Mouse (Mus musculus): ENCODE data around the gene Zfyve19.

Zfyve19 gene

DNA sequence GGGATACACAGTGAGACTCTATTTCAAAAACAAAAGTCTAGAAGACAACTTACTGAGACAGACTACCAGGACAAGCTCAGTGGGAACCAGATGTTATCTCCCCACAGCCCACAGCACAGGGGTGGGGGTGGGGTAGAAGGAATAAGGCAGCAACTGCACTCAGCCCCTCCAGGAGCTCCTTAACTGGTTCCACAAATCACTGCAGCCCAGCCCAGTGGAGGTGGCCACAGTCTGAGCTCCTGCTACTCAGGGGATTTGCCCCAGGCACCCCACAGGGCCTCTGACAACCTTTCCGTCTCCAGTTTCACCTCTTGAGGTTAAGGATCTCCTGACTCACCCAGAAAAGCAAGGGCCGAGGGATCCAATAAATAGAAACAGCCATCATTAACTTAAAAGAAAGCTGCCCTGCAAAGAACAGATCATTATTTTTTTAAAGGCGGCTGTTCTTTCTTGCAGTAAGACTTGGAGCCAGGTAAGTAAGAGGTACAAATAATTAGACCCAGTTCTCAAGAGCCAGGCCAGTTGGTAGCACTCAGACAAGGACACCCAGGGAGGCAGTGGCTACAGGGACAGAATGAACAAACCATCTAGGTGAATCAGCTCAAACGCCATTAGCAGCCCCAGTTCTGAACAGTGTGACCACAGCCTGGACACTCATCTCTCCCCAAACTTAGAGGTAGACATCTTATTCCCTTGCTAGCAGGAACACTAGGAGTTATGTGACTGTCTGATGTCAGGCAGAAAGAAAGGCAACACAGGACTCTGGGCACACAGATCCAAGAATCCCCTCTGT is 11.9 kb upstream of the Zfyve19 start:
- DNase-seq (ENCODE audit: low spot score): no peak

DNA sequence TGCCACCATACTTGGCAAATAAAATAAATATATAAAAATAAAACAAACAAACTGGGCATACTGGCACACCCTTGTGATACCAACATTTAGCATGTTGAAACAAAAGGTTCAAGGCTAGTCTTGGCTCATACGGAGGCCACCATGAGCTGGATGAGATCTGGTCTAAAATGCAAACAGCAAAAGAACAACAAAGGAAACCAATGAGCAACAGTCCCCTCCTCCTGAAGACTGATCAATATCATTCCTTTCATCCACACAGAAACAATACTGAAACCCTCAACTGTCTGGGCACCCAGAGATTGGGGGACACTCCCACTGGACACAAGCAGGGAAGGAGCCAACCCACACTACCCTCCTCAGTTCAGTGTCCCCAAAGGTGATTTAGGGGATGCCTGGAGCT is 10.9 kb upstream of the Zfyve19 start:
- DNase-seq (ENCODE audit: low spot score): no peak

DNA sequence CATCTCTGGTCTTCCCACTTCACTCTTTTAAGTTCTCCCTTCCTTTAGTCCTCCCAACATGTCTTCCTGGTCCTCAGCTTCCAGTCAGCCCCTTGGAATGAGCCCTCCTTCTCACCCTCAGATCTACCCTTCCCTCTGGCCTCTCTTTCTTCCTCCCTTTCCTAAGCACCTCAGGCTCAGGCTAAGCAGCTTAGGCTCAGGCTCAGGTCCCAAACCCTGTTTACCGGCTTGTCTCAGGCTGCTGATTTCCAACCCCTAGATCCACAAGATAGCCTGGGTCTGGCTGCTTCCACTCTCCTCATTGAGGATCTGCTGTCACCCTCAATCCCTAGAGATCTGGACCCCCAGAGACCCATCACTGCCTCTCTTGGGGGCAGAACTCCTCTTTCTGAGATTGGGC is 10.4 kb upstream of the Zfyve19 start:
- no peak for DNase-seq (ENCODE audit: low spot score)

DNA sequence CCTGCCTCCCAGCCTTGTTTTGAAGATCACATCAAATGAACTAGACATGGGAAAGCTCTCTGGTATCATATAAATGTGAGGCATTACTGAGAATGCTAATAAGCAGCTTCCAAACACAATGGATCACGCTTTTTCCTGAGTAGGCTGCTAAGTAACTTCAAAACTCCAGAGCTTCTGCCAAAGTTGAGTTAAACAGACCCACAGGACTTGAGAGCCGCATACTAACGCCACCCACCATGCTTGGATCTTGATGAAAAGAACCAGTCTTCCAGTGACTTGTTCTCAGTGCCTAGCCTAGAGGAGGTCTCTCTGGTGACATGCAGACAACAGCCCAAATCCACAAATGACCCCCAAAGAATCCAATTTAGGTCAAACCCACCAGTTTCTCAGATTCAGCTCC is 9.5 kb upstream of the Zfyve19 start:
- no peak for DNase-seq (ENCODE audit: low spot score)

DNA sequence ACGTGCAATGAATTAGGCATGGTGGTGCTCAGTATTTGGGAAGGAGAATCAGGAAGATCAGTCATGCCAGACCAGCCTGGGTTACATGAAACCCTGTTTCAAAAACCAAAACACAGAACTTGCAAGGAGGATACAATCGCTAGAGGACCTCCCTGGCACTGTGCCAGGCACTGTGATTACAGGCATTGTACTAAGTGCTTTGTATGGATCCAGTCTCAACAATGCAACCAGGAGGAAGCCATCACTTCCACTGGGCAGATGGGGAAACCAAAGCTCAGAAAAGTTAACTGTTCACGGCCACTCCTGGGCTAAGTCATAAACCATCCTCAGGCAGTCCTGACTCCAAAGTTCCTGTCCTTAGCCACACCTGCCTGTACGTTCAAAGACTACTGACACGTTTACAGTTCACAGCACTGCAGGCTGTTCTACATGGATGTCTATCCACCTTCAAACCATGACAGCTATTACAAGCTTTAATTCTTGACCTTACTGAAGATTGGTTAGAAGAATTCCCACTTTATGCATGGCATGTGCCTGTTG is 5.4 kb upstream of the Zfyve19 start:
- DNase-seq (ENCODE audit: low spot score): peak; percentile 54

DNA sequence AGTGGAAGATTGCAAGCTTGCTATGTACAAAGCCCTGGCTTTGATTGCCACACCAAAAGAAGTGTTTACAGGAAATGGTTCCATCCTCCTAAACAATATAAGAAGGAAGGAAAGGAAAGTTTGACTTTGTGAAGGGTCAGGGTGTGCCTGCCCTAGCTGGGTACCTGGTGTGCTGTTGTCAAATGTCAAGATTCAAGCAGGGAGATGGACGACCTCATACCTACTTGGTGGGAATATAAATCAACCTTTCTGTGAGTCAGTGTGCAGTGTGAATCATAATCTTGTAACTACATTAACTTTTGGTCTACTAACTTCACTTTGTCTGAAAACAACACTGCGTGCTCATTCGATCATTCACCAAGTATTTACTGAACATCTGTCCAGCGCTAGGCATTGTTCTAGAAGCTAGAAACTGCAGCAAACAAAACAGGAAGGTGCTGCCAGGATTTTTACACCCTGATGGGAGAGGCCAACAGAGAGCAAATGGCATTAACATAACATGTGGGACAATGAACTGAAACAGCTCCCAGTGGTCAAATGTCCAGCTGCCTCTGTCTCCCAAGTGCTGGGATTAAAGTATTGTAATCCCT is 4.5 kb upstream of the Zfyve19 start:
- DNase-seq (ENCODE audit: low spot score): no peak

DNA sequence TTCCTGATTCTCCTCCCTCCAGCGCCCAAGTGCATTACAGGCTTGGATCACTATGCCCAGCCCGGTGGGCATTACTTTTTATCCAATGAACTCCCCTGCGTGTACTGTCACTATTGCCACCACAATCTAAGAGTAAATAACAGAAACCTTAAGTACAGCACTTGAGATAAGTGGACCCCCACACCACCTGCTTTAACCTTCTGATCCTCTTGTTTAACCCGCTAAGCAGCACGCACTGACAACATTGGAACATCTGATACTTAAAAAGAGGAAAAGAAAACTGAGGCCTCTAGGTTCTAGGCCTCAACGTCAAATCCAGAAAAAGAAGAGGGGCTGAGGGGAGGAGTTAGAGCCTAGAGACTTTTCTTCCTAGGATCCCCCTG is 465 bp upstream of the Zfyve19 start:
- DNase-seq (ENCODE audit: low spot score): no peak

DNA sequence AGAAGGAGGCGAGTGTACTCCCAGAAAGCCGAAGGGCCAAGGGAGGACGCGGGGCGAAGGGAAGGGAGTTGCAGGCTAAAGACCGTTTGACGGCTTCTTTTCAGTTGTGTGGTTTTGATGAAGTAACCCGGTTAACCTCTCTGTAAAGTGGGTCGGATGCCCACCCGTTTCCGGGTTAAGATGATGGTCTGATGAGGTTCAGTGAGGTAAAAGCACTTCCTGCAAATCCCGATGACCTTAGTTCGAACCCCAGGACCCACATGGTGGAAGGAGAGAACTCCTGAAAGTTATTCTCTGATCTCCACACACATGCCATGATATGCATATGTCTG is 725 bp downstream of the Zfyve19 start:
- no peak for DNase-seq (ENCODE audit: low spot score)

DNA sequence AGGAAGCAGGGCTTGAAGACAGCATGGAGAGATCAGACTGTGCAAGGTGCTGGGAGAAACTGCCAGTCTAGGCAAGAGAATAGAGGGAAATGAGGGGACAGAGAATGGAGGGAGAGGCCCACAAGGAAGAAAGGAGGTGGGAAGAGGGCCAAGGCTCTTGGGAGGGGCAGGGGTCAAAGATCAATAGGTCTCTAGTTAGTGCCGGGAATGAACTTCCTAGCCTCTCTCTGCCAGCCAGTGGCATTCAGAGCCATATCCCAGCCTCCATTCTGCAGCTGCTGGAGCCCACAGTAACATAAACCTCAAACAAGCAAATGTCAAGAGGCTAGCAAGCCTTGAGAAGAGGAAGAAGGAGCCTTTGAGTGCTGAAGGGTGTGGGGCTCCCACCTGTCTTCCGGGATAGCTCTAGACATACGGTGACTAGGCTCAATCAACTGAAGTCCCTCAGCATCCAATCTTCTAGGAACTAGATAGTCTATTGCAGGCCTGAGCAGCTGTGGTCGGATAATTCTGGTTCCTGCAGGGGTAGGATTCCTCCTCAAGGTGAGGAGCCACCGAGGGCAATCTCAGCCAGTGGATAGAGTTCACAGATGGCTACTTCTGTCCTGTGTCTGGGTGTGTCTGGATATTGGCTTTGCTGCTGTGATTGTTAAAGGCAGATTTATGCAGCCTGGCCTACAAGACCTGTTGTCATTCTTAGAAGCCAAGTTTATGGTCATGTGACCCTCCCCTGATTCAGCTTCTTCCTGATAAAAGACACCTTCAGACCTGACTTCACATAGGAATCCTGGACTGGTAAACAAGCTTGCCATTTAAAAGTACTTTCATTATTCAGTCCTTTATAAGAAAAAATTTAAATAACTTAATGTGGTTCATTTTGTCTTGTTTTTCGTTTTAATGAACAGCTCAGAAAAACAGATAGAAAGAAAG is 21.6 kb downstream of the Zfyve19 start, which contains the start of gene Ppp1r14d:
Gene Ppp1r14d, minus strand, starts transcription at position 132 of the 930 bp plus-strand sequence.
- no peak for DNase-seq (ENCODE audit: low spot score)

DNA sequence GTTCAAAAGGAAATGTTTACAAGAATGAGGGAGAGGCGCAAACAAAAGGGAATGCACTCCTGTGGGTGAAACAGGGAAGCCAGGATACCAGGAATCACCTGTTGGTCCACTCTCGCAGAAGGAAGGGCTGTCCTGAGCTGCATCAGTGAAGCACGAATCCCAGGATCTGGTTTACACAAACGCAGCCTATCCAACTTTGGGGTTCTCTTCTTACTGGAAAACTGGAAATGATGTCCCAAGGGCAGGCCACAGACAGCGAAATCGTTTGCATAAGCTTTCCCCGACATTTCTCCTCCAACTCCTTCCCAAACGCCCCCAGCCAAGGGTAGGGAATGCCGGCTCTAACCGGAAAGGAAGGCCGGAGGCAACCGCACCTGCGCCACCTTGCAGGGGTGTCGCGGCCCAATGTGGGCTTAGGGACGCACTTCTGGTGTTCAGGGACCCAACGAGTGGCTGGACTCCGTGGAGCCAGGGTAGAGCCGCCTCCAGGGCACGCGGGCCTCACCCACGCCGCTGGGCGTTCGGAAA is 28.3 kb downstream of the Zfyve19 start:
- DNase-seq (ENCODE audit: low spot score): peak; percentile 36

DNA sequence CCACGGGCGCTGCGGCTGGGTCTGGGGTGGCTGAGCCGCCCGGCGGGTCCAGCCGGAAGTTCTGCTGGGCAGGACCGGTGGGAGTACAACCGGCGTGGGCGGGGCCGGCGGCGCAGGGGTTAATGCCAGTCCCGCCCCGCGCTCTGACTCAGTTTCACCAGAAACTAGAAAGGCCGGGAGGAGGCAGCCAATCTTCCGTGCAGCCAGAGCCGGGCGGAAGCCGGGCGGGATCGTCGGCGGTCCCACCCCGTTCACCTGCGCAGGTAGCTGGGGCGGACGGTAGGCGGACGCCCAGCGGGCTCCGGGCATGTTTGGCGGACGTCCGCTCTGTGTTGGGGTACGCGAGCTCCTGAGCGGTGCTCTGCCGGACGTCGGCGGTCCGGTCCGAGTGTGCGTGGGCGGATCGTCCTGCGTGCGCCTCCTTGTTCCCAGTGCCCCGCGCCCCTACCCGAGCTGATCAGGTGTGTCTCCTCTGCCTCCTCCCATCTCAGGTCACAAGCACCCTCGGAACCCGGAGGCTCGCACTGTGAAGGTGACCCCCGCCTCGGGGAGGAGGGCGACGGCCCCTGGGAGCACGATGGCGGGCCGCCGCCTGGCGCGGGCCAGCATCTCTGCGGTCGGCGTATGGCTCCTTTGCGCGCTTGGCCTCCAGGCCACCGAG is 28.9 kb downstream of the Zfyve19 start, which contains the start of gene Spint1:
Gene Spint1, plus strand, starts transcription at position 153 of the 661 bp plus-strand sequence.
- no peak for DNase-seq (ENCODE audit: low spot score)

DNA sequence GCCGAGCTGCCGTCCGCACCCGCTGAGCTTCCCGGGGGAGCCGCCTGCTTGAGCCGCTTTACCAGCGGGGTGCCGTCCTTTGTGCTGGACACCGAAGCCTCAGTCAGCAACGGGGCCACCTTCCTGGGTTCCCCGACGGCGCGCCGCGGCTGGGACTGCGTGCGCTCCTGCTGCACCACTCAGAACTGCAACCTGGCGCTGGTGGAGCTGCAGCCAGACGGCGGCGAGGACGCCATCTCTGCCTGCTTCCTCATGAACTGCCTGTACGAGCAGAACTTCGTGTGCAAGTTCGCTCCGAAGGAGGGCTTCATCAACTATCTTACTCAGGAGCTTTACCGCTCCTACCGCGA is 29.4 kb downstream of the Zfyve19 start:
- DNase-seq (ENCODE audit: low spot score): peak; percentile 43

DNA sequence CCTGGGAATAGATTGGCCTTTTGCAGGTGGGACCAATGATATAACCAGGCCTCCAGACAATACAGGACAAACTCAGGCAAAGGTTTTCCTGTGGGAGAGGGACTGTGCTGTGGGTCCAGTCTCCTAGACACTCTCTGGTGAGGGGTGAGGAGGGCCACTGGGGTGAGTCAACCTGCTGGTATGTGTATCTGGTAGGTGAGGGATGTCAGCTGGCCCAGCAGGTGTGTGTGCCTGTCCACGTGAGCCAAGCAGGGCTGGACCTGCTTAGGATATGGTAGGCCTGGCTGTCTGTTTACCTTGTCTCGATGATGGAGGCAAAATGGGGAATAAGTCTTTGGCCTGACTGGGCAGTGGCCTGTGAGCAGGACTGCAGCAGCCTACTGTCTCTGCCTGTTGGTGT is 30.3 kb downstream of the Zfyve19 start:
- no peak for DNase-seq (ENCODE audit: low spot score)

DNA sequence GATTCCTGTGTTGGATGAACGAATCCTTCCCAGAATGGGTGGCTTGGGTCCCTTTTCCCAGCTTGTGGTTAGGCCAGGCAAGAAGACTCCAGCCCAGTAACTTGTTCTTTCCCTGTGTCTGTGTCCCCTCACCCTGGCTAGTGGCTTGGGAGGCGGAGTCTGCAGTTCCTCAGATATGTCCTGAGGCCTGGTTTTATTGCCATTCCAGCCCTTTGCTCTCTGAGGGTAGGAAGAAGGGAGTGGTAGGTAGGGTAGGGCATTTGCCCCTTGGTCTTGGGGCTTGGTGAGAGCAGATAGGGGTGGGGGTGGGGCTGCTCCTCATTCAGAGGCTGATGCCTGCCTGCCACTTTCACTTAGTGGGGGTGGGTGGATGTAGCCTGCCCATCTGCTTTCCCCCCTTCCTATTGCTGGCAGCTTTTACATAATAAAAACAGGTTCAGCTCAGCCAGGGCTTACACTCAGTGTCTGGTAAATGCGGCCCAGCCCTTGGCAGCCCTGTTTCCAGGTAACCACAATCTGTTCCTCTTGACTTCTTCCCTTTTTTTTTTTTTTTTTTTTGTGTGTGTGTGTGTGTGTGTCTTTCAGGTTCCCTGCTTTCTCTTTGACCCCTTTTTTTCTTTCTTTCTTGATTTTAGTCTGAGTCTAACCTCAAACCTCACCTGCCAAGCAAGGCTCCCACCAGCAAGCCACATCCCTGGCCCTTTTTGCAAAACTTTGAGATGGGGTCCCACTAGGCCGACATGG is 31.8 kb downstream of the Zfyve19 start:
- DNase-seq (ENCODE audit: low spot score): no peak

DNA sequence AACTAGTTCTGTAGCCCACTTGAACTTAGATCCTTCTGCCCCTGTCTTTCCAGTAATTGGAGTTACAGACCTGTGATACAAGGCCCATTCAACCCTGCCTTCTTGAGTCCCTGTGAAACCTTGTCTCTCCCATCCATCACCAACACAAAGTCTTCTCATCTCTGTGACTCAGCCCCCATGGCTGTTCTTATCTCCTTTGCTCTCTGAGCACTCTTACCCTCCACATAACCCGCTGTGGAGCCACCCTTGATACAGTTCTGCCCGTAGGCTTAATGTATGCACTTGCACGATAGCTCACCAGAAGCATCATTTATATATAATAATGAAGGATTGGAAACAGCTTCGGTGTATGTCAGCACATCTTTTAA is 32.4 kb downstream of the Zfyve19 start:
- no peak for DNase-seq (ENCODE audit: low spot score)

DNA sequence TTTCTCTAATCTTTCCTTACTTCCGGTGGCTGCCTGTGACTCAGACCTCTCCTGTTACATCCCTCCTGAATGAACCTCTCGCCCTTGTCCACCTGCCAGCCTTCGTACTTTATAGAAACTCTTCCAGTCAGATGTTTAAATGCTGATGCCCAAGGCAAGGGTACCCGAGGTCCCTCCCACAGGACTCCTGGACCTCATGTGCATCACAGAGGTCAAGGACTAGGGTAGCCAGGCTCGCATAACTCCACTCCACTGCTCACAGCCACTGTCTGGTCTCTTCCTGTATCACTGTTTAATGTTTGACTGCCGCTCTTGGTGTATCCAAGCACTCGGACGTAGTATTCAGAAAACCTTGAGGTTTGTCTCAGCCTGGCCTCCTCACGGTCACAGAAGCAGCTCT is 34.1 kb downstream of the Zfyve19 start:
- no peak for DNase-seq (ENCODE audit: low spot score)

DNA sequence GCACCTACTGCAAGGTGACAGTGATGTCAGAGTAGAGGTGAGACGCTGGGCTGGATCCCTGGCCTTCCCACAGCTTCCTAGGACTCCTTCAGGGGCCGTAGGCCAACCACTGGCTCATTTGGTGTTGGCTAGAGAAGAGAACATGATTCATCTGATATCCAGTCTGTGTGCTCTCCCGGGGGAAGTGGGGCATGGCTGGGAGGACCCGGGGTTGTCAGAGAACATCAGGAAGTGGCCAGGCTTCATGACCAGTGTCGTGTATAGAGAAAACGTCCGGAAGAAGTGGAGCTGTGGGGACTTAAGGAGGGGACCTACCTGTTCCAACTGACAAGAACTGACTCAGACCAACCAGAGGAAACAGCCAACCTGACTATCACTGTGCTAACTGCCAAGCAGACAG is 36.8 kb downstream of the Zfyve19 start:
- no peak for DNase-seq (ENCODE audit: low spot score)

DNA sequence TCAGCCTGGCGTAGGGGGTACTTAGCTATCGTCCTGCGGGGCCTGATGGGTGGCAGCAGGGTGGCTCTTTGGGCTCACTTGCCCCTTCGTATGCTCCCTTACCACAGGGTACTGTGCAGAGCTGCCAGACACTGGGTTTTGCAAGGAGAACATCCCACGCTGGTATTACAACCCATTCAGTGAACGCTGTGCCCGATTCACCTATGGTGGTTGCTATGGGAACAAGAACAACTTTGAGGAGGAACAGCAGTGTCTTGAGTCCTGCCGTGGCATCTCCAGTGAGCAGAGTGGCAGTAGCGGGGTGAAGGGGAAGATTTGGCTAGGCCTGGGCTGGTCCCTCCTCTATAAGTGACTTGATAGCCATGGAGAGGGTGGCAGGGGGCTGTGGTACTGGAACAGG is 39.5 kb downstream of the Zfyve19 start:
- DNase-seq (ENCODE audit: low spot score): no peak

DNA sequence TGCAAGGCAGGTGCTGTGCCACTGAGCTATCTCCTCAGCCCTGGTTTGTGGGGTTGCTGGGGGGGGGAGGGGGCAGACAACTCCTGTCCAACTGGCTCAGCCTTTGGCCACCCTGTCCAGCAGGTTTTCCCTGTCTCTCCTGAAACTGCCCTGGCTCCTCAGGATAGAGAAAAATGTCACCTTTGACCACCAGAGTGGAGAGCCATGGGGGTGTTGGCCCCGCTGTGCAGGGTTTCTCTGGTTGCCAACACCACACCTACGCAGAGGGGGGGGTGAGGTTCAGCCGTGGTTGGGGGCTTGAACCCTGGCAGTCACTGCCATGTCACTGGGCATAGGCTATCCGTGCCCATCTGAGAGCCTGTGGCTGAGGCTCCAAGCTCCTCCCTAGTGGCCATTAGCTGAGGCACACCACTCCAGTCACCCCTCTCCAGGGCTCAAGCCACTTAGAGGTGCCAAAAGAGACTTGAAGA is 41.2 kb downstream of the Zfyve19 start:
- no peak for DNase-seq (ENCODE audit: low spot score)

DNA sequence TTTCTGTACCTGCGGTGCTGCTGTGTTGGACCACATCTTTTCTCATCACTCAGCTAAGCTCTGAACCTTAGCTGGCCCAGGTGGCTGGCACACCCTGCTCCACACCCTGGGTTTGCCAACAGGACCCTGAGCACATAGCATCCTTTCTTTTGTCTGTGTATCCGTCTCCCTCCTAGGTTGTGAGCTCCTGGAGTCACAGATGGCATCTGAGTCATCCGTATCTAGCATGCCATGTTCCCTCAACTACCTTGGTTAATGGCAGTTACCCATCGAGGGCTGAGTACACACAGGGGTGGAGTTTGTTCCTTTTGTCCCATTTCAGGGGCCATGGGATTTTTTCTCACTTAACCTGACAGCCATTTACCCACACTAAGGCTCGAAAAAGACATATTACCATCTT is 42.0 kb downstream of the Zfyve19 start:
- DNase-seq (ENCODE audit: low spot score): peak; percentile 24
